Mouse (Mus musculus) kidney, postnatal 0 days (tissue): ENCODE results near the gene 2310061N02Rik. TPM values are rescaled to one million over a fixed set of nuclear protein-coding genes. Genes with fewer than 3 reads are reported as not detected.

Experiments
- ATAC-seq: fragments of 200-750 bp; cut with Nextera tagmentation; replicated peaks from 2 replicates; pipeline ENCODE4 v1.8.0; 2017; ENCODE audit warnings: low read depth, moderate number of reproducible peaks, moderate TSS enrichment, moderate library complexity; ENCODE audit not compliant: low FRiP score
- DNase-seq: peaks from one replicate; pipeline ENCODE4 v3.0.0-alpha.2; 2016; ENCODE audit warnings: low spot score
- H3K27ac ChIP-seq: fragments of 300-500 bp; sonication (generic); 2 replicates; pipeline ENCODE4 v1.5.1; 2014; ENCODE audit warnings: mild to moderate bottlenecking
- H3K27me3 ChIP-seq: fragments of 300-500 bp; sonication (generic); 2 replicates; pipeline ENCODE4 v1.6.1; 2014; ENCODE audit warnings: low read length, mixed read lengths; ENCODE audit not compliant: insufficient read depth
- H3K36me3 ChIP-seq: fragments of 300-500 bp; sonication (generic); 2 replicates; pipeline ENCODE4 v1.6.1; 2014; ENCODE audit warnings: low read length, mixed read lengths; ENCODE audit not compliant: insufficient read depth
- H3K4me1 ChIP-seq: fragments of 300-500 bp; sonication (generic); replicated peaks from 2 replicates; pipeline ENCODE4 v1.6.1; 2014; ENCODE audit warnings: antibody characterized with exemption, low read length, mixed read lengths; ENCODE audit not compliant: insufficient read depth
- H3K4me2 ChIP-seq: fragments of 300-500 bp; sonication (generic); 2 replicates; pipeline ENCODE4 v1.6.1; 2014; ENCODE audit warnings: mild to moderate bottlenecking, low read length, moderate library complexity, mixed read lengths
- H3K4me3 ChIP-seq: fragments of 300-500 bp; sonication (generic); replicated peaks from 2 replicates; pipeline ENCODE4 v1.5.1; 2014; ENCODE audit warnings: low read depth, low read length
- H3K9ac ChIP-seq: fragments of 300-500 bp; sonication (generic); 2 replicates; pipeline ENCODE4 v1.6.1; 2014; ENCODE audit warnings: low read depth, low read length
- H3K9me3 ChIP-seq: fragments of 300-500 bp; sonication (generic); replicated peaks from 2 replicates; pipeline ENCODE4 v1.6.1; 2016; ENCODE audit warnings: low read length, inconsistent platforms, mixed read lengths
- CTCF ChIP-seq: IDR thresholded peaks from 2 replicates; pipeline ENCODE4 v1.5.1; 2016; ENCODE audit warnings: antibody characterized with exemption, low read depth, mild to moderate bottlenecking, moderate library complexity
- WGBS: fragments of 180-500 bp; shearing (Covaris S2); extraction: QIAGEN DNeasy Blood & Tissue Kit; methylation state at CpG from one replicate; pipeline ENCODE4 v1.1.7; 2014; 5-methylcytosine and 5-hydroxymethylcytosine counted together
- polyA plus RNA-seq: library from polyadenylated mRNA; unstranded; fragments of >200 nt; fragmentation: Nextera tagmentation; extraction: Ambion mirVana; gene quantifications from 2 replicates; pipeline ENCODE4 v1.2.1, GENCODE M21; 2015

2310061N02Rik gene
- polyA plus RNA-seq, 1 experiment from 2014 or later = not detected

GRCm38 (mm10) chr16:88720031-88720430 lies 12.3 kb upstream of the 2310061N02Rik start:
- no peaks in the 10 kb centered on the region for H3K9me3 ChIP-seq
- no peak for TF ChIP-seq CTCF
- H3K27me3 ChIP-seq = no peaks in the 10 kb centered on the region
- H3K9ac ChIP-seq = no peak overlapping the region
- no peaks in the 10 kb centered on the region for H3K36me3 ChIP-seq
- H3K4me2 ChIP-seq = no peak overlapping the region
- ATAC-seq (no peak), DNase-seq (no peak)
- no peak overlapping the region for H3K4me3 ChIP-seq
- H3K27ac ChIP-seq = no peak overlapping the region
- 48% methylated on average over 1 of the region's 1 CpGs for WGBS
- H3K4me1 ChIP-seq = no peaks in the 10 kb centered on the region

GRCm38 (mm10) chr16:88716549-88716948 lies 8.8 kb upstream of the 2310061N02Rik start:
- Histone ChIP-seq H3K36me3 (no peaks in the 10 kb centered on the region), H3K27me3 (no peaks in the 10 kb centered on the region)

GRCm38 (mm10) chr16:88711245-88711644 lies 3.5 kb upstream of the 2310061N02Rik start:
- peak; percentile 50; the same call in 1 of the 2 replicates for TF ChIP-seq CTCF
- 83% methylated on average over 6 of the region's 6 CpGs for WGBS
- Histone ChIP-seq H3K4me2 (no peak overlapping the region), H3K4me1 (no peaks in the 10 kb centered on the region), H3K27me3 (no peaks in the 10 kb centered on the region), H3K9me3 (no peaks in the 10 kb centered on the region), H3K4me3 (no peak overlapping the region), H3K9ac (no peak overlapping the region), H3K36me3 (no peaks in the 10 kb centered on the region), H3K27ac (no peak overlapping the region)
- ATAC-seq = no peak
- no peak for DNase-seq

More at GRCm38 (mm10) chr16:88716549-88716948, 8.8 kb upstream of the 2310061N02Rik start:
- DNase-seq (no peak), ATAC-seq (no peak)
- Histone ChIP-seq H3K27ac (no peak overlapping the region), H3K9ac (no peak overlapping the region), H3K4me3 (no peak overlapping the region), H3K9me3 (no peaks in the 10 kb centered on the region), H3K4me2 (no peak overlapping the region), H3K4me1 (no peaks in the 10 kb centered on the region)
- no peak for TF ChIP-seq CTCF

GRCm38 (mm10) chr16:88710757-88711156 lies 3.0 kb upstream of the 2310061N02Rik start:
- WGBS = 63% methylated on average over 4 of the region's 4 CpGs

GRCm38 (mm10) chr16:88701072-88701864 lies 6.5 kb downstream of the 2310061N02Rik start:
- Histone ChIP-seq H3K9me3 (no peaks in the 10 kb centered on the region), H3K36me3 (no peaks in the 10 kb centered on the region), H3K4me1 (no peaks in the 10 kb centered on the region), H3K27me3 (no peaks in the 10 kb centered on the region), H3K4me2 (no peak overlapping the region), H3K27ac (no peak overlapping the region), H3K9ac (no peak overlapping the region), H3K4me3 (no peak overlapping the region)
- no peak for ATAC-seq
- 41% methylated on average over 4 of the region's 4 CpGs for WGBS
- TF ChIP-seq CTCF = no peak
- no peak for DNase-seq

More at GRCm38 (mm10) chr16:88710757-88711156, 3.0 kb upstream of the 2310061N02Rik start:
- Histone ChIP-seq H3K4me3 (no peak overlapping the region), H3K36me3 (no peaks in the 10 kb centered on the region), H3K9me3 (no peaks in the 10 kb centered on the region), H3K27me3 (no peaks in the 10 kb centered on the region), H3K9ac (no peak overlapping the region), H3K27ac (no peak overlapping the region), H3K4me2 (no peak overlapping the region), H3K4me1 (no peaks in the 10 kb centered on the region)
- peak; percentile 6 for DNase-seq
- peak; percentile 22; the same call in 1 of the 2 replicates for TF ChIP-seq CTCF
- peak; percentile 68; the same call in 1 of the 2 replicates for ATAC-seq

GRCm38 (mm10) chr16:88696256-88696655 lies 11.5 kb downstream of the 2310061N02Rik start:
- no peak overlapping the region for H3K27ac ChIP-seq
- no peaks in the 10 kb centered on the region for H3K27me3 ChIP-seq
- no peaks in the 10 kb centered on the region for H3K9me3 ChIP-seq
- H3K4me3 ChIP-seq = no peak overlapping the region
- no peak for TF ChIP-seq CTCF
- ATAC-seq (no peak), DNase-seq (no peak)
- H3K4me2 ChIP-seq = no peak overlapping the region
- H3K9ac ChIP-seq = no peak overlapping the region
- no peaks in the 10 kb centered on the region for H3K36me3 ChIP-seq
- no peaks in the 10 kb centered on the region for H3K4me1 ChIP-seq
- WGBS = 58% methylated on average over 4 of the region's 4 CpGs
